Mouse (Mus musculus) cerebellum, adult 9-10 months (tissue): ENCODE measurements at regions not wholly inside any gene's neighbourhood (a gene's known extent, or its start where the extent isn't known, plus 50 kb on each side); places are given as distances from the start of the nearest gene placed in this dataset.
"Not testable (repeated sequence)": the region's sequence is repeated elsewhere in the genome, so short reads cannot be mapped to it uniquely, and the experiment has no call there.

Source experiments
- DNase-seq: peaks from one replicate; pipeline ENCODE4 v3.0.0; 2022

- no peak for DNase-seq
These were observed 245.9 kb downstream of the AI429214 start for GRCm38 (mm10) chr8:37239354-37239753.

DNA sequence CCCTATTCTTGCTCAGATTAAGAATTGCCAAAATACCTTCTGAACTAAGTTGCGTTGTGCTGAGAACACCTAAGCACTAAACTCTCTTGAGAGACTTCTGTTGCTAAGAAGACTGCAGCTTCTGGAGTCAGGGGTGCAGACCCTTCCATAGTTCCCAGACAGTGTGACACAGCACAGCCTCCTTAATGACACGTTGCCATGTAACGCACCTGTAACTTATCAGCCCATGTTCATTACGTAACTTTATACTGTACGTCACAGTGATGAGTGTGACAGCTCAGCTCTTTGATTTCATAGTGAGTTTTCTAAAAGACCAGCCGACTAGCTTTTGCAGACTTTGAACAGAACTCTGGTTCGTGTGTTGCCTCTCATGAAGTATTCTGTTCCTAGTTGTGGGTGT, 257.8 kb downstream of the AI429214 start:
- DNase-seq: not testable (repeated sequence)

- DNase-seq: no peak
These were observed 297.9 kb downstream of the AI429214 start for GRCm38 (mm10) chr8:37291069-37291850.
